Mouse (Mus musculus) cerebellum, adult 18-20 months (tissue): ENCODE measurements around the gene Sec11a.
"Not testable (repeated sequence)": the region's sequence is repeated elsewhere in the genome, so short reads cannot be mapped to it uniquely, and the experiment has no call there.

Experiments used
- DNase-seq, 2 experiments: peaks; one replicate each; pipeline ENCODE4 v3.0.0; 2021

Sec11a gene

GRCm38 (mm10) chr7:80954251-80954650, 6.7 kb upstream of the Sec11a start:
- DNase-seq, result no peak

GRCm38 (mm10) chr7:80952140-80952539, 4.6 kb upstream of the Sec11a start:
- DNase-seq, result no peak

GRCm38 (mm10) chr7:80951461-80951860, 3.9 kb upstream of the Sec11a start:
- no peak for DNase-seq

GRCm38 (mm10) chr7:80939808-80940207, 7.8 kb downstream of the Sec11a start:
- no peak for DNase-seq

- not testable (repeated sequence) for DNase-seq
Measured at GRCm38 (mm10) chr7:80937304-80937666, 10.3 kb downstream of the Sec11a start.

- DNase-seq, result not testable (repeated sequence)
Measured at GRCm38 (mm10) chr7:80936617-80937303, 10.8 kb downstream of the Sec11a start.

GRCm38 (mm10) chr7:80935834-80936233, 11.7 kb downstream of the Sec11a start:
- DNase-seq, result no peak

GRCm38 (mm10) chr7:80932777-80933176, 14.8 kb downstream of the Sec11a start:
- DNase-seq, result no peak

GRCm38 (mm10) chr7:80931618-80932207, 15.9 kb downstream of the Sec11a start:
- peak in 1 of 2 experiments; percentile 16 for DNase-seq

GRCm38 (mm10) chr7:80923165-80923564, 24.4 kb downstream of the Sec11a start:
- no peak for DNase-seq

- DNase-seq, result no peak
Measured at GRCm38 (mm10) chr7:80919647-80920008, 28.0 kb downstream of the Sec11a start.

- DNase-seq, result no peak
Measured at GRCm38 (mm10) chr7:80918982-80919646, 28.5 kb downstream of the Sec11a start.

GRCm38 (mm10) chr7:80917916-80918465, 29.6 kb downstream of the Sec11a start:
- no peak for DNase-seq

GRCm38 (mm10) chr7:80912496-80912895, 35.1 kb downstream of the Sec11a start:
- no peak for DNase-seq

- DNase-seq, result no peak
Measured at GRCm38 (mm10) chr7:80911053-80911452, 36.5 kb downstream of the Sec11a start.

- DNase-seq, result peak; percentile 71 to 72
Measured at GRCm38 (mm10) chr7:80904921-80905515, 42.6 kb downstream of the Sec11a start, which contains the start of gene Nmb. TSS of gene Nmb (minus strand) at chr7:80905076.

GRCm38 (mm10) chr7:80903625-80904422, 43.8 kb downstream of the Sec11a start:
- no peak for DNase-seq

- peak in 1 of 2 experiments; percentile 37 for DNase-seq
Measured at GRCm38 (mm10) chr7:80901541-80902274, 45.9 kb downstream of the Sec11a start.

GRCm38 (mm10) chr7:80900944-80901501, 46.6 kb downstream of the Sec11a start, which contains the start of gene Wdr73:
TSS of gene Wdr73 (minus strand) at chr7:80901269.
- DNase-seq, result peak; percentile 87 to 88

- no peak for DNase-seq
Measured at GRCm38 (mm10) chr7:80897721-80898120, 49.9 kb downstream of the Sec11a start.

GRCm38 (mm10) chr7:80897134-80897533, 50.4 kb downstream of the Sec11a start:
- DNase-seq, result no peak
